Mouse (Mus musculus): ENCODE results near the gene Kcnt2. TPM values are rescaled to one million over a fixed set of nuclear protein-coding genes. Genes with fewer than 3 reads are reported as not detected.

The Kcnt2 gene
- polyA plus RNA-seq, 1 experiment from 2014 or later = 1.9 TPM

GRCm38 (mm10) chr1:140491406-140491805 is 245.4 kb downstream of the Kcnt2 start:
- H3K9me3 ChIP-seq (replicated peaks; ENCODE audit: control insufficient read depth, low read length) = no peaks in the 10 kb centered on the region
- H3K36me3 ChIP-seq (ENCODE audit: control insufficient read depth, insufficient read depth, low read length) = no peaks in the 10 kb centered on the region
- H3K4me3 ChIP-seq (ENCODE audit: low read depth, low read length) = no peak overlapping the region
- H3K4me2 ChIP-seq (ENCODE audit: low read length) = no peak overlapping the region
- no peaks in the 10 kb centered on the region for H3K4me1 ChIP-seq (ENCODE audit: control insufficient read depth, insufficient read depth, low read length)
- WGBS = 78% methylated on average over 1 of the region's 1 CpGs
- DNase-seq (ENCODE audit: low spot score) (no peak), ATAC-seq (no peak)
- no peaks in the 10 kb centered on the region for H3K27me3 ChIP-seq (replicated peaks; ENCODE audit: control insufficient read depth, insufficient read depth, low read length)
- H3K9ac ChIP-seq (ENCODE audit: low read length) = no peak overlapping the region
- H3K27ac ChIP-seq (ENCODE audit: low read depth, low read length) = no peak overlapping the region

- H3K9ac ChIP-seq (ENCODE audit: low read length) = no peak overlapping the region
- DNase-seq (ENCODE audit: low spot score) = no peak
- no peak overlapping the region for H3K4me2 ChIP-seq (ENCODE audit: low read length)
- H3K36me3 ChIP-seq (ENCODE audit: control insufficient read depth, insufficient read depth, low read length) = no peaks in the 10 kb centered on the region
- WGBS = 91% methylated on average over 2 of the region's 2 CpGs
- ATAC-seq = no peak
- H3K27ac ChIP-seq (ENCODE audit: low read depth, low read length) = no peak overlapping the region
- no peak overlapping the region for H3K4me3 ChIP-seq (ENCODE audit: low read depth, low read length)
- no peaks in the 10 kb centered on the region for H3K9me3 ChIP-seq (replicated peaks; ENCODE audit: control insufficient read depth, low read length)
- no peaks in the 10 kb centered on the region for H3K4me1 ChIP-seq (ENCODE audit: control insufficient read depth, insufficient read depth, low read length)
- H3K27me3 ChIP-seq (replicated peaks; ENCODE audit: control insufficient read depth, insufficient read depth, low read length) = no peaks in the 10 kb centered on the region
These were observed 246.3 kb downstream of the Kcnt2 start for GRCm38 (mm10) chr1:140492237-140492636.

DNA sequence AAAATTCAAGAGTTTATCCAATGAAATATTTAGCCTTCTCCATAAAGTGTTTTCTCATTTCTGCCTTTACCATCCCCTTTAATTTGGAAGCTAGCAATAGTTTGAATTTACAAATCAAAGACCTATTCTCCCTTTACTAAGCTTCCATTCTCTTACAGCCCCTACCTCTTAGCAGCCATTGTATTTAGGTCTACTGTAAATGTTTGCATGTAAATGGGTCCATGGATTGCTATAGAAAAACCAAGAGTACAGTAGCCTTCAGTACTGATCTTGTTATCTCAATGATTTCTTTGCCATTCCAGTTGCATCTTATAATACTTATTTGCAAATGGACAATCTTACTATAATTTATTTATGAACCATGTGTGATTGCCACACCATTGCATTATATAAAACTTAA is 267.5 kb downstream of the Kcnt2 start:
- no peaks in the 10 kb centered on the region for H3K9me3 ChIP-seq (replicated peaks; ENCODE audit: control insufficient read depth, low read length)
- no peak overlapping the region for H3K4me2 ChIP-seq (ENCODE audit: low read length)
- no peaks in the 10 kb centered on the region for H3K4me1 ChIP-seq (ENCODE audit: control insufficient read depth, insufficient read depth, low read length)
- no peaks in the 10 kb centered on the region for H3K36me3 ChIP-seq (ENCODE audit: control insufficient read depth, insufficient read depth, low read length)
- DNase-seq (ENCODE audit: low spot score) = no peak
- H3K27ac ChIP-seq (ENCODE audit: low read depth, low read length) = no peak overlapping the region
- no peak overlapping the region for H3K4me3 ChIP-seq (ENCODE audit: low read depth, low read length)
- no peak for ATAC-seq
- H3K9ac ChIP-seq (ENCODE audit: low read length) = no peak overlapping the region
- no peaks in the 10 kb centered on the region for H3K27me3 ChIP-seq (replicated peaks; ENCODE audit: control insufficient read depth, insufficient read depth, low read length)

DNA sequence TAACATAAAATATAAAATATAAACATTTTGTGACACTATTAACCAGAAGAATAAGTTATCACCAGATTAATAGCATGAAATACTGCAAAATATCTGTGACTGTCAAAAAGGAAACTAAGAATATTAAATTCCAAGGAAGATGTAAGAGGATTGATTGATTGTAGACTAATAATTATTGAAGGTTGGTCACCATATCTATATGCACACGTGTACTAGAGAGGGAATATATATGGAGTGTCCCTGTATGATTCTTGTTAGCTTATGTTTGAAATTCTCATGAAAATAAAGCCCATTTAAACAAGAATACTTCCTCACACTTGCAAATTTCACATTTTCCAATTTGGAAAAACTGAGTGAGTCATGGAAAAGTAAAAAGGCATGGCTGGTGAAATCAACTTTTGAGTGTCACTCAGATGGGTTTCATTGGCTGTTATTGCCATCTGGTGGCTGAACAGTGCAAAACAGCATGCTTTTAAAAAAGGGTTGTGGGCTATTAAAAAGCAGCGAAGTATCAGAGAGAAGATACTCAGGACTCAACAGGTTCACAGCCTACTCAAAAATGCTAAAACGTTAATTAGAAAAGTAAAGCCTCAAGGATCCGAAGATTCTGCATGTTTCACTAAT is 285.4 kb downstream of the Kcnt2 start:
- Histone ChIP-seq H3K27me3 (replicated peaks; ENCODE audit: control insufficient read depth, insufficient read depth, low read length) (no peaks in the 10 kb centered on the region), H3K9ac (ENCODE audit: low read length) (no peak overlapping the region), H3K9me3 (replicated peaks; ENCODE audit: control insufficient read depth, low read length) (no peaks in the 10 kb centered on the region), H3K27ac (ENCODE audit: low read depth, low read length) (no peak overlapping the region), H3K4me2 (ENCODE audit: low read length) (no peak overlapping the region), H3K4me1 (ENCODE audit: control insufficient read depth, insufficient read depth, low read length) (no peaks in the 10 kb centered on the region), H3K4me3 (ENCODE audit: low read depth, low read length) (no peak overlapping the region), H3K36me3 (ENCODE audit: control insufficient read depth, insufficient read depth, low read length) (no peaks in the 10 kb centered on the region)
- WGBS = 42% methylated on average over 4 of the region's 4 CpGs
- peak; percentile 77 for ATAC-seq
- DNase-seq (ENCODE audit: low spot score) = peak; percentile 78

- no peak overlapping the region for H3K4me2 ChIP-seq (ENCODE audit: low read length)
- DNase-seq (ENCODE audit: low spot score) = no peak
- no peak overlapping the region for H3K9ac ChIP-seq (ENCODE audit: low read length)
- ATAC-seq = no peak
- no peaks in the 10 kb centered on the region for H3K27me3 ChIP-seq (replicated peaks; ENCODE audit: control insufficient read depth, insufficient read depth, low read length)
- no peak overlapping the region for H3K27ac ChIP-seq (ENCODE audit: low read depth, low read length)
- H3K4me1 ChIP-seq (ENCODE audit: control insufficient read depth, insufficient read depth, low read length) = no peaks in the 10 kb centered on the region
- no peaks in the 10 kb centered on the region for H3K9me3 ChIP-seq (replicated peaks; ENCODE audit: control insufficient read depth, low read length)
- no peaks in the 10 kb centered on the region for H3K36me3 ChIP-seq (ENCODE audit: control insufficient read depth, insufficient read depth, low read length)
- no peak overlapping the region for H3K4me3 ChIP-seq (ENCODE audit: low read depth, low read length)
These were observed 288.9 kb downstream of the Kcnt2 start for GRCm38 (mm10) chr1:140534849-140535248.

GRCm38 (mm10) chr1:140542066-140542465 is 296.1 kb downstream of the Kcnt2 start:
- ATAC-seq = no peak

GRCm38 (mm10) chr1:140548711-140549110 is 302.8 kb downstream of the Kcnt2 start:
- Histone ChIP-seq H3K4me2 (ENCODE audit: low read length) (no peak overlapping the region), H3K36me3 (ENCODE audit: control insufficient read depth, insufficient read depth, low read length) (no peaks in the 10 kb centered on the region), H3K27me3 (replicated peaks; ENCODE audit: control insufficient read depth, insufficient read depth, low read length) (no peaks in the 10 kb centered on the region), H3K9ac (ENCODE audit: low read length) (no peak overlapping the region), H3K27ac (ENCODE audit: low read depth, low read length) (no peak overlapping the region), H3K4me1 (ENCODE audit: control insufficient read depth, insufficient read depth, low read length) (no peaks in the 10 kb centered on the region), H3K9me3 (replicated peaks; ENCODE audit: control insufficient read depth, low read length) (no peaks in the 10 kb centered on the region), H3K4me3 (ENCODE audit: low read depth, low read length) (no peak overlapping the region)
- DNase-seq (ENCODE audit: low spot score) (peak; percentile 73), ATAC-seq (peak; percentile 52; the same call in 1 of the 2 replicates)

More at GRCm38 (mm10) chr1:140542066-140542465, 296.1 kb downstream of the Kcnt2 start:
- Histone ChIP-seq H3K27ac (ENCODE audit: low read depth, low read length) (no peak overlapping the region), H3K4me2 (ENCODE audit: low read length) (no peak overlapping the region), H3K36me3 (ENCODE audit: control insufficient read depth, insufficient read depth, low read length) (no peaks in the 10 kb centered on the region), H3K4me1 (ENCODE audit: control insufficient read depth, insufficient read depth, low read length) (no peaks in the 10 kb centered on the region), H3K27me3 (replicated peaks; ENCODE audit: control insufficient read depth, insufficient read depth, low read length) (no peaks in the 10 kb centered on the region), H3K9ac (ENCODE audit: low read length) (no peak overlapping the region), H3K4me3 (ENCODE audit: low read depth, low read length) (no peak overlapping the region), H3K9me3 (replicated peaks; ENCODE audit: control insufficient read depth, low read length) (no peaks in the 10 kb centered on the region)
- 82% methylated on average over 3 of the region's 3 CpGs for whole genome bisulfite sequencing
- DNase-seq (ENCODE audit: low spot score) = no peak

- DNase-seq (ENCODE audit: low spot score) (peak; percentile 26), ATAC-seq (no peak)
- no peak overlapping the region for H3K27ac ChIP-seq (ENCODE audit: low read depth, low read length)
- no peak overlapping the region for H3K4me3 ChIP-seq (ENCODE audit: low read depth, low read length)
- H3K9me3 ChIP-seq (replicated peaks; ENCODE audit: control insufficient read depth, low read length) = no peaks in the 10 kb centered on the region
- no peak overlapping the region for H3K9ac ChIP-seq (ENCODE audit: low read length)
- no peak overlapping the region for H3K4me2 ChIP-seq (ENCODE audit: low read length)
- H3K36me3 ChIP-seq (ENCODE audit: control insufficient read depth, insufficient read depth, low read length) = no peaks in the 10 kb centered on the region
- H3K27me3 ChIP-seq (replicated peaks; ENCODE audit: control insufficient read depth, insufficient read depth, low read length) = no peaks in the 10 kb centered on the region
- no peaks in the 10 kb centered on the region for H3K4me1 ChIP-seq (ENCODE audit: control insufficient read depth, insufficient read depth, low read length)
These were observed 314.8 kb downstream of the Kcnt2 start for GRCm38 (mm10) chr1:140560801-140561200.

DNA sequence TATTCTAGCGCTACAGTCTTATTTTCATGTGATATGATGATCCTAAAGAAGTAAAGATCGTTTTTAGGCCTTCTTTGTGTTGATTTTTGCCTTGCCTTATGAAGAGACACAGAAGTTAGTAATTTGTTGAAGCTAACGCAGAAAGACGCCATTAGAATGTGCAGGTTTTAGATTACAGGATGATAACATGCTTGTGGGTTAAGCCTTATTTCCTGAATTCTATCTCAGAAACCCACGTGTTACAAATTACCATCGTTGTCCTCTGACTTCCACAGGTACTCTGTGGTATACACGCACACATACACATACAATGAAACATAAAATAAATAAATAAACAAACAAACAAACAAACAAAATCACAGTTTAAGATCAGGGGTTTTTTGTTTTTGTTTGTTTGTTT is 326.2 kb downstream of the Kcnt2 start:
- ATAC-seq (no peak), DNase-seq (ENCODE audit: low spot score) (no peak)
- H3K9ac ChIP-seq (ENCODE audit: low read length) = no peak overlapping the region
- no peaks in the 10 kb centered on the region for H3K9me3 ChIP-seq (replicated peaks; ENCODE audit: control insufficient read depth, low read length)
- H3K4me2 ChIP-seq (ENCODE audit: low read length) = no peak overlapping the region
- no peak overlapping the region for H3K27ac ChIP-seq (ENCODE audit: low read depth, low read length)
- H3K4me1 ChIP-seq (ENCODE audit: control insufficient read depth, insufficient read depth, low read length) = no peaks in the 10 kb centered on the region
- H3K27me3 ChIP-seq (replicated peaks; ENCODE audit: control insufficient read depth, insufficient read depth, low read length) = no peaks in the 10 kb centered on the region
- 88% methylated on average over 7 of the region's 7 CpGs for WGBS
- no peak overlapping the region for H3K4me3 ChIP-seq (ENCODE audit: low read depth, low read length)
- no peaks in the 10 kb centered on the region for H3K36me3 ChIP-seq (ENCODE audit: control insufficient read depth, insufficient read depth, low read length)
